Mouse (Mus musculus) embryonic facial prominence, embryonic 15.5 days (tissue): ENCODE measurements around the gene Prkaca. TPM values are rescaled to one million over a fixed set of nuclear protein-coding genes. Genes with fewer than 3 reads are reported as not detected.

ENCODE experiments used
- ATAC-seq: fragments of 200-750 bp; cut with Nextera tagmentation; 2 replicates; pipeline ENCODE4 v1.8.0; 2017; ENCODE audit warnings: low read depth, moderate TSS enrichment; ENCODE audit not compliant: insufficient number of reproducible peaks, low FRiP score, low TSS enrichment
- H3K27ac ChIP-seq: fragments of 300-500 bp; sonication (generic); replicated peaks from 2 replicates; pipeline ENCODE4 v1.5.1; 2015; ENCODE audit warnings: mild to moderate bottlenecking, inconsistent platforms
- H3K27me3 ChIP-seq: fragments of 300-500 bp; sonication (generic); 2 replicates; pipeline ENCODE4 v1.6.1; 2015; ENCODE audit warnings: inconsistent platforms
- H3K36me3 ChIP-seq: fragments of 300-500 bp; sonication (generic); 2 replicates; pipeline ENCODE4 v1.6.1; 2015; ENCODE audit warnings: mild to moderate bottlenecking, inconsistent platforms
- H3K4me1 ChIP-seq: fragments of 300-500 bp; sonication (generic); 2 replicates; pipeline ENCODE4 v1.6.1; 2015; ENCODE audit warnings: inconsistent platforms
- H3K4me2 ChIP-seq: fragments of 300-500 bp; sonication (generic); replicated peaks from 2 replicates; pipeline ENCODE4 v1.6.1; 2015; ENCODE audit warnings: mild to moderate bottlenecking, inconsistent platforms
- H3K4me3 ChIP-seq: fragments of 300-500 bp; sonication (generic); replicated peaks from 2 replicates; pipeline ENCODE4 v1.5.1; 2015; ENCODE audit warnings: mild to moderate bottlenecking, inconsistent platforms
- H3K9ac ChIP-seq: fragments of 300-500 bp; sonication (generic); 2 replicates; pipeline ENCODE4 v1.6.1; 2015; ENCODE audit warnings: inconsistent platforms
- H3K9me3 ChIP-seq: fragments of 300-500 bp; sonication (generic); replicated peaks from 2 replicates; pipeline ENCODE4 v1.6.1; 2016; ENCODE audit warnings: inconsistent platforms
- WGBS: fragments of 180-500 bp; shearing (Covaris S2); methylation state at CpG from one replicate; pipeline ENCODE4 v1.1.7; 2015; 5-methylcytosine and 5-hydroxymethylcytosine counted together
- microRNA counts: library from miRNA; unstranded; fragments of <30 nt; microRNA quantifications from one replicate; lab custom pipeline; 2016
- microRNA-seq: library from miRNA; unstranded; fragments of <30 nt; microRNA quantifications from one replicate; pipeline ENCODE4, GENCODE M21; 2016; ENCODE audit warnings: borderline number of aligned reads
- polyA plus RNA-seq: library from polyadenylated mRNA; unstranded; fragments of >200 nt; fragmentation: Nextera tagmentation; extraction: Ambion mirVana; gene quantifications from 2 replicates; pipeline ENCODE4 v1.2.1, GENCODE M21; 2015

The Prkaca gene
- polyA plus RNA-seq, 1 experiment from 2014 or later, result 199 TPM

DNA sequence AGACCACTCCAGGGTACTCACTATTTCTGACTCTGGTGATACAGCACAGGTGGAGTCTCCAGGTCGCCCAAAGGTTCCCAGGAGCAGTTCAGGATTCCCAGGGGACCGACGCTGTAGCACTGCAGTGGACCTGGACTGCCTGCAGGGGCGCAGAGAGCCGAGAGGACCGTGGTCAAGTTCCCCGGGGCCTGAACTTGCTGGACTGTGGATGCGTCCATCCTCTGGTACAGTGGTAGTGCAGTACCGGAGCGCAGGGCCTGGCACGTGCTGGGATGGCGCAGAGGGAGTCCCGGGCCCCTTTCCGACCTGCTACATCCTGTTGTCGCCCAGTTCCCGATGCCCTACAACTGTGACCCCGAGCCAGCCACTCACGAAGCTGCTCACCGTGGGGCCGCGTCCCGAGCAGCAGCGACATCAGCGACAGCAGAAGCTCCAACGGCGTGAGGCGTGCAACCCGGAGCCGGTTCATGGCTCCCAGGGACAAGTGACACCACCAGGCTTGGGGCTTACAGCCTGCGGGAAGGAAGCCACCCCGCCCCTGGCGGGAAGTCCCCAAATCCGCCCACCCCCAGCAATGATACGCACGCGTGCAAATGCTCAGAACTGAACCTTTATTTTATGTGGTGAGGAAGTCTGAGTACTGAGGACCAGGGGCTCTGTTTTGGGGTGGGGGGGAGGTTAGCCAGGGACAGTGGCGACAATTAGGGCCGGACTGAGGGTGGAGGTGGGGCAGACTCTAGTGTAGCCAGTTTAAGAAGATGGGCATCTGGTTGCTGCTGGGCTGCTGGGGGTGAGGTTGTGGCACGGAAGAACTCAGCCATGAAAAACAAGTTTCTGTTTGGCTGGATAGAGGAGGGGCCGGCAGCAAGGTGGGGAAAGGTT is 69.5 kb downstream of the Prkaca start, which contains the start of gene Il27ra:
Il27ra (minus strand) TSS at position 524 of the 882 bp plus-strand sequence.
- no peaks in the 10 kb centered on the region for H3K9me3 ChIP-seq
- 2% methylated on average over 40 of the region's 40 CpGs for WGBS
- peak; percentile 48 for ATAC-seq
- H3K27me3 ChIP-seq, result peaks cover 61% of the 10 kb centered on the region
- H3K4me2 ChIP-seq, result peak within 1 kb of the TSS; percentile 80
- H3K36me3 ChIP-seq, result no peaks in the 10 kb centered on the region
- peaks cover 15% of the 10 kb centered on the region for H3K4me1 ChIP-seq
- peak within 1 kb of the TSS; percentile 16; the same call in 1 of the 2 replicates for H3K9ac ChIP-seq
- no peak within 1 kb of the TSS for H3K27ac ChIP-seq
- peak within 1 kb of the TSS; percentile 40 for H3K4me3 ChIP-seq

DNA sequence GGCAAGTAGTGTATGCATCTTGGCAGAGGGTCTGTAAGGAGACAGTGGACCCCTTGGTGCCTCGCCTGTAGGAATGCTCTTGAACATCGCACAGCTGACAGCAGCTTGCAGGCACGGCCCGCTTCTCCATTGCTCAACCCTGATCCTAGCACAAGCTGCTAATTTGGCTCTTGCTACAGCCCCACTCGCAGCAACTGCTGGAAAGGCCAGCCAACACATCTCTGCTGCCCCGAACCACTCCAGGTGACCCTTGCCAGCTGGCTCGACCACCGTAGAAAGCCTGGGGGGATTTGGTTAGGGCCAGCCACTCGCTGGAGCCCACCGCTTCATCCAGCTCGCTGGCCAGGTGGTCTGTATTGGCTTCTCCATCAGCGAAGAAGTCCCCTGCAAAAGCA is 70.2 kb downstream of the Prkaca start:
- H3K36me3 ChIP-seq, result no peaks in the 10 kb centered on the region
- no peak overlapping the region for H3K9ac ChIP-seq
- no peaks in the 10 kb centered on the region for H3K9me3 ChIP-seq
- peak overlapping the region; percentile 40 for H3K4me3 ChIP-seq
- peaks cover 61% of the 10 kb centered on the region for H3K27me3 ChIP-seq
- H3K4me2 ChIP-seq, result peak overlapping the region; percentile 80
- WGBS, result 27% methylated on average over 12 of the region's 12 CpGs
- no peak overlapping the region for H3K27ac ChIP-seq
- H3K4me1 ChIP-seq, result peaks cover 15% of the 10 kb centered on the region
- ATAC-seq, result no peak

DNA sequence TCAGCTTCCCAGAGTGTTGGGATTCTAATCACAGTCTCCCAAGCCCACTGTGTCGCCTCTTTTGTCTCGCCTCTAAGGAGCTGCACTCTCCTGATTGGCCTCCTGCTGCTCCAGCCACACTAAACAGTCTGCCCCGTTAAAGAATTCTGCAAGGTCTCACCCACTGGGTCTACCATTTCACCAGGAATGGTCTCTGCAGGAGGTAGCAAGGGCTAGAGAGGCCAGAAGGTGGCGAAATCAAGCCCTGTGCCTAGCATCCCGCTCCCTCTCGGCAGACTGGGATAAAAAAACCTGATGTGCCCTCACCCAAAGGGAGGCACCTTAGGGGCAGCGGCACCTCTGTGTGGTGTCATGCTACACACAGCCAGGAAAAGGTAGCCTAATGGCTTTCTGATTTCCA is 71.3 kb downstream of the Prkaca start:
- 6% methylated on average over 7 of the region's 7 CpGs for WGBS
- Histone ChIP-seq H3K9ac (no peak overlapping the region), H3K27me3 (peaks cover 59% of the 10 kb centered on the region), H3K36me3 (no peaks in the 10 kb centered on the region), H3K4me1 (peaks cover 15% of the 10 kb centered on the region), H3K4me3 (no peak overlapping the region), H3K27ac (no peak overlapping the region), H3K4me2 (no peak overlapping the region), H3K9me3 (no peaks in the 10 kb centered on the region)
- no peak for ATAC-seq

DNA sequence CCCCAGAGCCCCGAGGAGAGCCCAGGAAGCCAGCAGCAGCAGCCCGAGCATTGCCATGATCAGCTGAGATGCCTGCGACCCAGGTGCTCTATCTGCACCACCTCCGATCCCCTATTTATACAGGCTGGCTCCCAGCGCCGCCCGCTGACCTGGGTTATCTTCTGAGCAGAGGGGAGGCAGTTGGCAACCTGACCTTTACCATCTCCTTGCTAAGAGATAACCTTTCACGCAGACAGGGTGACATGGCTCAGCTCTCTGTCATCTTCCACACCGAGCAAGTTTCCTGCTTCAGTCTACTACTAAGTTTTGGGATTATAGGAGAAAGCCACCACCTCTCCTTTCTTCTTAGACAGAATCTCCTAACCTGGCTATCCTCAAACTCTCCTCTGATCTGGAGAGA is 72.1 kb downstream of the Prkaca start, which contains the start of gene Rln3:
Rln3 (minus strand) TSS at position 101 of the 400 bp plus-strand sequence.
- Histone ChIP-seq H3K9ac (no peak within 1 kb of the TSS), H3K36me3 (no peaks in the 10 kb centered on the region), H3K27ac (no peak within 1 kb of the TSS), H3K4me1 (peaks cover 15% of the 10 kb centered on the region), H3K4me2 (no peak within 1 kb of the TSS), H3K4me3 (no peak within 1 kb of the TSS), H3K27me3 (peaks cover 59% of the 10 kb centered on the region), H3K9me3 (no peaks in the 10 kb centered on the region)
- ATAC-seq, result no peak
- 9% methylated on average over 9 of the region's 9 CpGs for WGBS

MicroRNA genes within 50 kb of the gene (microRNA counts, 519-probe panel; counts per million panel counts)
- microRNA mmu-miR-1199 (lab: Ali Mortazavi, UCI), result not detected

Small RNA genes within 50 kb of the gene (microRNA-seq; reads per million reads assigned to microRNA genes)
- gene Gm44330, result not detected
- not detected for gene Gm44450
- not detected for gene Mir1199
- gene Mir8111, result 1.4 reads per million

Other genes starting within 250 kb of the Prkaca start
- gene Adgre5, start 231.7 kb upstream of the Prkaca start, polyA plus RNA-seq, result 44.3 and 50.1 TPM in 2 replicates
- 22.8 and 23.2 TPM in 2 replicates for gene Adgrl1, start 72.9 kb upstream of the Prkaca start, polyA plus RNA-seq
- 0.45 and 0.60 TPM in 2 replicates for gene Gm10644, start 17.8 kb upstream of the Prkaca start, polyA plus RNA-seq
- gene Asf1b, start 17.5 kb upstream of the Prkaca start, polyA plus RNA-seq, result 56.8 and 57.2 TPM in 2 replicates
- gene Samd1, start 24.7 kb downstream of the Prkaca start, polyA plus RNA-seq, result 10.3 and 13.2 TPM in 2 replicates
- 1.2 and 1.8 TPM in 2 replicates for gene 1700067K01Rik, start 28.5 kb downstream of the Prkaca start, polyA plus RNA-seq
- 0.88 and 1.5 TPM in 2 replicates for gene 2210011C24Rik, start 39.2 kb downstream of the Prkaca start, polyA plus RNA-seq
- gene Palm3, start 48.5 kb downstream of the Prkaca start, polyA plus RNA-seq, result 6.5 and 8.6 TPM in 2 replicates
- gene Il27ra, start 69.6 kb downstream of the Prkaca start, polyA plus RNA-seq, result 1.4 TPM in 2 replicates
- not detected in 2 replicates for gene Rln3, start 72.0 kb downstream of the Prkaca start, polyA plus RNA-seq
- 1.6 and 1.7 TPM in 2 replicates for gene Gm10643, start 92.1 kb downstream of the Prkaca start, polyA plus RNA-seq
- 9.8 and 10.2 TPM in 2 replicates for gene Rfx1, start 93.8 kb downstream of the Prkaca start, polyA plus RNA-seq
- gene Dcaf15, start 131.8 kb downstream of the Prkaca start, polyA plus RNA-seq, result 8.0 and 9.4 TPM in 2 replicates
- 2.8 and 3.5 TPM in 2 replicates for gene Podnl1, start 153.0 kb downstream of the Prkaca start, polyA plus RNA-seq
- 31.8 and 32.8 TPM in 2 replicates for gene Cc2d1a, start 174.9 kb downstream of the Prkaca start, polyA plus RNA-seq
- gene 4930432K21Rik, start 175.0 kb downstream of the Prkaca start, polyA plus RNA-seq, result 1.9 and 2.3 TPM in 2 replicates
- 3.5 and 4.0 TPM in 2 replicates for gene Nanos3, start 212.2 kb downstream of the Prkaca start, polyA plus RNA-seq